Mouse (Mus musculus) left cerebral cortex, postnatal 25 days (tissue): Measurements from ENCODE around the gene Mars. TPM values are rescaled to one million over a fixed set of nuclear protein-coding genes. Genes with fewer than 3 reads are reported as not detected.

Source experiments
- DNase-seq, 2 experiments: peaks; one replicate each; pipeline ENCODE4 v3.0.0; 2022; ENCODE audit warnings: low spot score in 2 of 2, mixed read lengths in 1 of 2
- intact Hi-C: fragments of 180-260 bp; cut with DNase I; formaldehyde crosslinking; loops from one replicate; pipeline ENCODE4 v1.15.1; 2025
- total RNA-seq, 2 experiments: library from RNA; stranded (reverse); gene quantifications; 2 replicates each; pipeline ENCODE4 v1.2.3; 2021

Mars gene
- total RNA-seq, 2 experiments from 2014 or later, result 56.0 to 57.1 TPM

DNA sequence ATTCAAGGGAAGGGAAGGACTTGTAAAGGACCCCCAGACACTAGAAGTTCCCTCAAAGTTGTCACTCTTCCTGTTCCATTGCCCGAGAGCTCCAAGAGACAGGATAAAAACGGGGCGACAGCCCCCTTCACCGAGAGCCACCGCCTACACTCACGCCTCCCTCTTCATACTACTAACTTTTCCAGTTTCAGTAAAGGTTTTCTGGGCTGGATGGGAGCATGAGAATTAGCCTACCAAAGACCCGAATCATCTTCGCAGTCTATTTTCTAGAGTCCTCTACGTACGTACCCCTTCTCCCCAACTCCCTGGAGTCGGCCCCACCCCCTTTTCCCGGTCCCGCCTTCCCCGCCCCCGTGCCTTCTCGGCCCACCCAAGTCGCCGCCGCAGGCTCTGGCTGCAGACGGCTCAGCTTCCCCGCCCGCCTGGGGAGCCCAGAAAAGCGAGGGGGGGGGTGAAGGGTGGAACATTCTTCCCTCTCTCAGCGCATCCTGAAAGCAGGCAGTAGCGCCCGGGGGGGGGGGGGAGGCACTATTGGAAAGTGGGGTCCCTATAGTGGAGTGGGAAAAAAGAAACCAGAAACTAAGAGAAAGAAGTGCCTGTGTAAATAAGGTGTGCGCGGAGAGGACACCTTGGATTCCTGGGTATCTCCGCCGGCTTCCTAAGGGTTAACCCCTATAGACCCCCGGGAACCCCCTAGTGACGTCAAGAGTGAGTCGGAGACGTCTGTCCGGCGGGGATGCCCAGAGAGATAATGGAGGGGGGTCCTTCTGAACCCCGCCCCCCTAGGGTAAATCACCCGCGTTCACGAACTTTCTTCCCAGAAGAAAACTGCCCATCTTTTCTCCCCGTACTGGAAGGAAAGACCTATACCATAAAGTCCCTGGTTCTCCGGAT lies 28.3 kb upstream of the Mars start:
- no peak for DNase-seq
- intact Hi-C loops, result loop anchor here (2.0 kb wide), 1 partner anchor 197 kb away; no protein-coding TSS in a partner anchor

DNA sequence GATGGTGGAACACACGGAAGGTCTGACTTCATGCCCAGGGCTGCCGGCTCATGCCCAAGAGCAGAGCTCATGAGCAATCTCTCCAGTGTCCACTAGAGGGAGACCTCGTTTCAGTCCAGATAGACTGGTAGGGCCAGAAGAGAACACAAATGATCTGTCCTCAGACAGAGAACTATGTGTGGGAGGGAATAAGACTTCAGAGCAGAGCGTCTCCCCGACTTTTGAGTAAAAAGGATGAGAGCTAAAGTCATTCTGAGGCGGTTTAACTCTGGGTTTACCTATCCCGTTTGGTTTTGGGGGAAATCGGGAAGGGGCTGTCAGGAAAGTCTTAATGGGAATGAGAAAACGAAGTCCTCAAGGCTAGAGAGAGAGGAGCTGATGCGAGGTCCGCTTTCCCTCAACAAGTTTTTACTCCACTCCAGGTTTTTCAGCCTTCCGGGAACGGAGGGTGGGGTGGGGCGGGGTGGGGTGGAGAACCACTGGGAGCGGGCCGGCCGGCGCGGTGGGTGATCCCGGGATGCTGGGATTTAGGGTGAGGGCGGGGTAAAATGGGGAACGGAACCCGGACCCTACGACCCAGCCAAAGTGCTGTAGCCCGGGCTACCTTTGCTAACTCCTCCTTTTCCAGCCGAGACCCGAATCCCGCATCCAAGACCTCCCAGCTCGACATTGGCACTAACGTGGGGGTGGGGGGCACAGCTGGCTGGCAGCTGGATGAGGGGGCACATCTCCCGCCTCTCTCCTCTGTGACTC lies 27.5 kb upstream of the Mars start:
- intact Hi-C loops, result loop anchor here (2.0 kb wide), 1 partner anchor 198 kb away; no protein-coding TSS in a partner anchor
- peak; percentile 90 to 95 for DNase-seq

DNA sequence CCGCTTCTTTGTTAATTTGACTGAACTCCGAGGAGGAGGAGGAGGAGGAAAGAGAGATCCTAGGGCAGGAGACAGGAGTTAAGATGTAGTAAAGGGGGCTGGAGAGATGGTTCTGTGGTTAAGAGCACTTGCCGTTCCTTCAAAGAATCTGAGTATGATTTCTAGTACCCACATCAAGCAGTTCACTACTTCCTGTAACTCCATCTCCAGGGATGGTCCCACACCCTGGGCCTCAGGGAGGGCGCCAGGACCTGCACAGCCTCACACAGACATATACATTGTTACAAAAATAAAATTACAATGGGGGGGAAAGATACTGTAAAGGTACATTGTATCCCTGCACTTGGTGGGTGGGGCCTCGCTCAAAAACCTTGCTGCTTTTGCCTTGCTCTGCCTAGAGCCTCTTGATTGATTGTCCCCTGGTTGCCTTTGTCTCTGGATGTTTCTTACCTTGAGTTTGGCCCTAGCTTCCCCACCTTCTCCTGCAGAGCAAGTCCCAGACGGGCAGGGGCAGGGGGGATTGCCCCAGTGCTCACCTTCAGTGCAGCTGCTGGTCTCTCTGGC lies 26.0 kb upstream of the Mars start:
- intact Hi-C loops, result loop anchor here (2.0 kb wide), 1 partner anchor 199 kb away; no protein-coding TSS in a partner anchor
- no peak for DNase-seq

DNA sequence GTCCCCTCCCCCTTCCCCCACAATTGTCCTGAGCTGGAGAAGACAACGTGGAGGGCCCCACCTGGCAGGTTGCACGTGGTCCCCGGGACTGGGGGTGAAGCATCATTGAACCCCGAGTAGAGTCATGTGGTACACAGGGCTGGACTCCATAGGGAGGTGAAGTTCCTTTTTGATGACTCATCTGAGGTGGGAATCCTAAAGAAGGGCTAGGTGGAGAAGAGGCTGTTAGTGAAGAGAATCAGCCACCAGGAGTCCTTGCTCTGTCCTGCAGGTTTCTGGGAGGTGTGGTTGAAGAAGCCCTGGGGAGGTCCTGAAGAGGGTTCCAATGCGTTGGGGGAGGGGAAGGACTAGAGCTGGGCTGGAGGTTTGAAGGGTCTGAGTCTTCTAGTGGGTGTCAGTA lies 25.4 kb upstream of the Mars start:
- no peak for DNase-seq
- intact Hi-C loops, result no loop called here

DNA sequence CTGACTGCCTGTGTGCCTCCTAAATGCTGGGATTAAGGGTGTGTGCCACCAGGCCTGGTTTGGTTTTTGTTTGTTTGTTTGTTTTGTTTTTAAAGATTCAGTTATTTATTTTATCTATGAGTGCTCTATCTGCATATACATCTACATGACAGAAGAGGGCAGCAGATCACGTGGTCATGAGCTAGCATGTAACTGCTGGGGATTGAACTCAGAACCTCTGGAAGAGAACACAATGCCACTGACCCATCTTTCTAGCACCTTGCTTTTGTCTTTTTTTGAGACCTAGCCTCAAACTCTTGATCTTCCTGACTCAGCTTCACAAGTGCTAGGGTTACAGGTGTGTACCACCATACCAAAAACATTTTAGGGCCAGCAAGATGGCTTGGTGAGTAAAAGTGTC lies 23.7 kb upstream of the Mars start:
- DNase-seq, result no peak
- intact Hi-C loops, result no loop called here

DNA sequence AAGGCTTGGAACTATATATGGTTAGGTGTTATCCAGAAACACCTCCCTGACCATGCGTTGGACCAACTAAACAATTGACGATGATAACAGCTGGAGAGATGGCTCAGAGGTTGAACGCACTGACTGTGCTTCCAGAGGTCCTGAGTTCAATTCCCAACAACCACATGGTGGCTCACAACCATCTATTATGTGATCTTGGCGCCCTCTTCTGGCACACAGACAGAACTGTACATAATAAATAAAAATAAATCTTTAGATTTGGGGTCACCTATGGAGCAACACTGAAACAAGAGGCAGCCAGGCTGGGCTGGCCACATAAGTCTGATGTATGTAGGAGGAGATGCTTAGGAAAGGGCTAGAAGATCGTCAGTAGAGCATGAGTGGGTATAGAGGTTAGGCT lies 21.6 kb upstream of the Mars start:
- intact Hi-C loops, result no loop called here

DNA sequence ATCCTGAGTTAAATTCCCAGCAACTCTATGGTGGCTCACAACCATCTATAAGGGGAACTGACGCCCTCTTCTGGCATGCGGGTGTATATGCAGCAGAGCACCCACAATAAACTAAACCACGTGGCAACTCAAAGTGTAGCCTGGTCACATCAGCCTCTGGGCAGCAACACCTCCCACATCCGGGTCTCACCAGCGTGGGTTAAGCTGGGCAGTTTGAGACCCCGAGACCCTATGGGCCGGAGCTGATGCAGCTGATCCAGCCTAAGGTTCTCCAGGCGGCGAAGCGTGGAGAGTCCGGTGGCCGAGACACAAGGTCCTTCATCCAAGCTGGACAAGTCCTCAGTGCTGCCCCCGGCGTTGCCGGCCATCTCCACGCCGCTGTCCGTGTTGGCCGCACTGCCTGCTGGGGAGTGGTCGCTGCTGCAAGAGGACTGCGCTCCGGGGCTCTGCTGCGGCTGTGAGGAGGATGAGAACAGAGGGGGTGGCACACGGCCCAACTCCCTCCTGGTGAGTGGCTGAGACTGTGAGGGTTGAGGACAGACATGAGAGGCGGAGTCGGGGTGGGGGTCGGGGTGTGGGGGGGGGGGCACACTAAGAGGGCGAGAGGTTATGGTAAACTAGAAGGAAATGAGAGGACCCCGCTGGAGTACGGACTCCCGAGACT lies 20.8 kb upstream of the Mars start:
- DNase-seq, result no peak
- intact Hi-C loops, result no loop called here

More for the DNA sequence above, 21.6 kb upstream of the Mars start:
- DNase-seq, result no peak

DNA sequence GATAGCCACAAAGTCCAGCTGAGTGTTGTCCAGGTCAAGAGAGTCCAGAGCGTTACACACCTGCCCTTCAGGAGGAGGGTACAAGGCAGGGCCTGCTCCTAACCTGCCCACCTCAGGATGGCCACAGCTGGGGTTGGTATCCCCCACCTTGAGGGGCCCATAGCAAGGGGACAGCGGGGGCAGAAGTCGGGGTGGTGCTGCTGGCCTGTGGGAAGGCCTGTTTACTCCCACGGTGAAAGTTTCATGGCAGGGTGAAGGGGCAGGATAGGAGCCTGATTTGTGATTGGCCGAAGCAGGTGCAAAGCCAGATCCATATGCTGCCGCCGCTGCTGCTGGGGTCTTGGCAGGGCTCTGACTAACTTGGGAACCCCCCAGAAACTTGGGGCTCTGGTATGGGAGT lies 18.6 kb upstream of the Mars start:
- intact Hi-C loops, result no loop called here
- no peak for DNase-seq

DNA sequence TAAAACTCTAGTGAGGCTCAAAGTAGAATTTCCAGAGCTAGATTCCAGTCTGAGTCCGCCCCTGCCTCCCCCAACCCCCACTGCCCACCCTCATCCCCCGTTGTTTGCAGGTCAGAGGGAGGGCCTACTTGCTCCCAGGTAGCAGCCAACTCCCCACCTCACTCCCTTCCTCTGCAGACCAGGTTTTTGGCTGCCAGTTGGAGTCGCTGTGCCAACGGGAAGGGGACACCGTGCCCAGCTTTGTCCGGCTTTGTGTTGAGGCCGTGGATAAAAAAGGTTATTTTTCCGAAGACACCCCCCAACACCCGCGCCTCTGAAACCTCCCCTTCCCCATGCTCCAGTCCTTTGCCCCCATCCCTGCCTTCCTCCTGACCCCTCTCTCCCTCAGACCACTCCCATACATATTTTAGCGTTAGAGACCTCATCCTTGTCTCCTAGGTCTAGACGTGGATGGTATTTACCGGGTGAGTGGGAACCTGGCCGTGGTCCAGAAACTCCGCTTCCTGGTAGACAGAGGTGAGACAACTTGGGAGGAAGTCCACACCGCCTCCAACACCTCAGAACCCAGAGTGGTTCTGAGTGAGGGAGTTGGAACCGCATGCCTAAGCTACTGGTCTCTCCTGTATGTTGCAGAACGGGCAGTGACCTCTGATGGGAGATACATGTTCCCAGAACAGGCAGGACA lies 16.0 kb upstream of the Mars start:
- DNase-seq, result no peak
- intact Hi-C loops, result no loop called here

- DNase-seq, result no peak
- intact Hi-C loops, result no loop called here
Observed at GRCm38 (mm10) chr10:127326828-127327227, 15.2 kb upstream of the Mars start.

GRCm38 (mm10) chr10:127326017-127326801 lies 14.6 kb upstream of the Mars start:
- intact Hi-C loops, result no loop called here
- no peak for DNase-seq

GRCm38 (mm10) chr10:127325454-127326016 lies 13.9 kb upstream of the Mars start:
- intact Hi-C loops, result no loop called here
- no peak for DNase-seq

DNA sequence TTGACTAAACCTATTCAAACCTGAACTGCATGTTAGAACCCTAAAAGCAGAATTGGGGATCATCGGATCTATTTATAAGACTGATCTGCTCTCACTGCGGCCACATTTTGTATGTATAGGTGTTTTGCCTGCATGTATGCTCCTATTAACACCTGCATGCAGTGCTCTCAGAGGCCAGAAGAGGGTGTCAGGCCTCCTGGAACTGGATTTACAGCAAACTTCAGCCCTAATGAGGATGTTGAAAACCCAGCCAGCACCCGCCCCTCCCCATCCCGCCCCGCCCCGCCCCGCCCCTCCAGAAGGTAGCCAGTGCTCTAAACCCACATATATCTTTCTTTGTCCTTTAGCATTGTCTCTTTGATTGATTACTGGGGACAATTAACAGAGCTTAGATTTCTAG lies 12.9 kb upstream of the Mars start:
- no peak for DNase-seq
- intact Hi-C loops, result no loop called here

DNA sequence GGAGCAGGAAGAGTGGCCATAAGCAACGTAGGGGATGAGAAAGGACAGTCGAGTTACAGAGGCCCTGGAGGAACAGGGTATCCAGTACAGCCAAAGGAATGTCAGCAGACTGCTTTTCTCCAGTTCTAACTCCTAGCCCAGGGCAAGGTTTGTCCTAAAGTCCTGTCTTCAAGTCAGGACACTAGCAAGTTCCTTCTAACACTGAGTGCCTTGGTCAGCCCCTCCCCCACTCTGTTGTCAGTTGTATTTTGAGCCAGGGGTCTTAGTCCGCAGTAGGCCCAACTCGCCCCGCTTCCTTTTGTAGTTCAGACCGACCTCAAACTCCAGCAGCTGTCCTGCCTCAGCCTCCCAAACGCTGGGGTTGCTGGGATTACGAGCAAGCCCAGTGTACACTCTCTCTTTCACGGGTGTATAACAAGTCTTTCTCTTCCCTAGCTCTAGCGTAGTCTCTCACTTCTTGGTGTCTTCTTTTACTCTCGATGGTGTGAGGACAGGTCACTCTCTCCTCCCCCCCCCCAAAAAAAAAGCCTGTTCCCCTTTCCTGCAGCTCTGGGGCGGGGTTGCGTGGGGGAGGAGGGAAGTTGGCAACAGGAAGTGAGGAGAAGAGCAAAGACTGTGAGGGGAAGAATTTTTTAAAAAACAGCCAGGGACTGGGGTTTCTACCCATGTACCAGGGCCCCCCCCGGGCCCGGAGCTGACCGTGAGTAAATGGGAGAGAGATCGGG lies 11.7 kb upstream of the Mars start:
- DNase-seq, result no peak
- intact Hi-C loops, result no loop called here

GRCm38 (mm10) chr10:127322669-127323068 lies 11.1 kb upstream of the Mars start:
- no peak for DNase-seq
- intact Hi-C loops, result no loop called here

GRCm38 (mm10) chr10:127322178-127322577 lies 10.6 kb upstream of the Mars start:
- no peak for DNase-seq
- intact Hi-C loops, result no loop called here

DNA sequence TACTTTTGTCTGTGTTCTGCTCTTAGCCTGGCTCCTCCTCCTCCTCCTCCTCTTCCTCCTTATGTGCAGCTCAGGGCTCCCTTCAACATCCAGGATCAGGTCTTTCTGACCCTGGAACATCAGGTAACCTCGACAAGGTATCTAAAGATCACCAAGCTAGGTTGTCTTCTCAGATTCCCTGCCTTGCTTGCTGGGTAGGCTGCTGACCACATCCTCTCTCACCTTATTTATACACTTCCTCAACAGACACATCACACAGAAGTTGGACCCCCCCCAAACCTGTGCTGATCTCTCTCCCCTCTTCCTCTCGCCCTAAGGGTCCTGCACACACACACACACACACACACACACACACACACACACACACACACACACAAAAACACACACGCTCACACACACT lies 10.0 kb upstream of the Mars start, which contains the start of gene Arhgap9:
TSS of gene Arhgap9 (plus strand) at position 344 of the 400 bp plus-strand sequence.
- intact Hi-C loops, result no loop called here
- DNase-seq, result no peak

GRCm38 (mm10) chr10:127319969-127320368 lies 8.4 kb upstream of the Mars start:
- DNase-seq, result no peak
- intact Hi-C loops, result no loop called here
